Mouse (Mus musculus) megakaryocyte progenitor cell, adult 5-6 weeks (primary cell): ENCODE results near the gene Snx14. TPM values are rescaled to one million over a fixed set of nuclear protein-coding genes. Genes with fewer than 3 reads are reported as not detected.

Experiments
- ATAC-seq: replicated peaks from 2 replicates; pipeline ENCODE4 v1.8.0; 2016; ENCODE audit warnings: mild to moderate bottlenecking, moderate TSS enrichment, inconsistent platforms; ENCODE audit not compliant: poor library complexity
- total RNA-seq, 2 experiments: library from RNA; stranded (forward) in 1 of 2; stranded (reverse) in 1 of 2; fragments of 157-497, 149-512 nt in 1 of 2; fragments of 200-1000 nt in 1 of 2; gene quantifications; 2 replicates each; pipeline versions ENCODE4 v1.2.3 to v1.2.4; 2015 to 2017

Gene Snx14
- total RNA-seq, 2 experiments from 2014 or later, result 21.6 to 31.8 TPM

- ATAC-seq, result no peak
These were observed 49.9 kb downstream of the Snx14 start for GRCm38 (mm10) chr9:88388826-88389225.

- peak; percentile 18; the same call in 1 of the 2 replicates for ATAC-seq
These were observed 58.2 kb downstream of the Snx14 start for GRCm38 (mm10) chr9:88380542-88380941.

- ATAC-seq, result peak; percentile 89
These were observed 58.7 kb downstream of the Snx14 start for GRCm38 (mm10) chr9:88380076-88380475.

GRCm38 (mm10) chr9:88379057-88379456 lies 59.7 kb downstream of the Snx14 start:
- ATAC-seq, result no peak

GRCm38 (mm10) chr9:88377483-88377882 lies 61.3 kb downstream of the Snx14 start:
- peak; percentile 63 for ATAC-seq

GRCm38 (mm10) chr9:88373001-88373400 lies 65.8 kb downstream of the Snx14 start:
- ATAC-seq, result no peak

GRCm38 (mm10) chr9:88371201-88371600 lies 67.6 kb downstream of the Snx14 start:
- no peak for ATAC-seq

GRCm38 (mm10) chr9:88369666-88370065 lies 69.1 kb downstream of the Snx14 start:
- ATAC-seq, result no peak

- no peak for ATAC-seq
These were observed 70.3 kb downstream of the Snx14 start for GRCm38 (mm10) chr9:88368476-88368875.

GRCm38 (mm10) chr9:88367751-88368150 lies 71.0 kb downstream of the Snx14 start:
- no peak for ATAC-seq

GRCm38 (mm10) chr9:88367322-88367721 lies 71.4 kb downstream of the Snx14 start:
- ATAC-seq, result no peak

- 0 out of 2 replicates have a peak, but pooled peaks have one; percentile 7 for ATAC-seq
These were observed 71.9 kb downstream of the Snx14 start for GRCm38 (mm10) chr9:88366819-88367218.

- ATAC-seq, result peak; percentile 69
These were observed 72.5 kb downstream of the Snx14 start for GRCm38 (mm10) chr9:88366308-88366707.

GRCm38 (mm10) chr9:88363102-88363501 lies 75.7 kb downstream of the Snx14 start:
- ATAC-seq, result no peak

- peak; percentile 12; the same call in 1 of the 2 replicates for ATAC-seq
These were observed 76.5 kb downstream of the Snx14 start for GRCm38 (mm10) chr9:88362055-88362850.

GRCm38 (mm10) chr9:88361211-88361909 lies 77.4 kb downstream of the Snx14 start:
- no peak for ATAC-seq

- peak; percentile 37 for ATAC-seq
These were observed 79.6 kb downstream of the Snx14 start for GRCm38 (mm10) chr9:88359140-88359539.

- ATAC-seq, result peak; percentile 82
These were observed 81.6 kb downstream of the Snx14 start for GRCm38 (mm10) chr9:88357173-88357572.

GRCm38 (mm10) chr9:88353459-88353858 lies 85.3 kb downstream of the Snx14 start:
- no peak for ATAC-seq

GRCm38 (mm10) chr9:88352741-88353140 lies 86.0 kb downstream of the Snx14 start:
- no peak for ATAC-seq

- ATAC-seq, result no peak
These were observed 87.6 kb downstream of the Snx14 start for GRCm38 (mm10) chr9:88351163-88351562.

- ATAC-seq, result no peak
These were observed 88.4 kb downstream of the Snx14 start for GRCm38 (mm10) chr9:88350317-88350716.
